Mouse (Mus musculus): ENCODE measurements around the gene Olfr787.

Gene Olfr787

GRCm38 (mm10) chr10:129461562-129461961 is at the start of gene Olfr787:
Gene Olfr787 (plus strand): TSS chr10:129461862.
- in situ Hi-C loops (cut with MboI, MseI), result no loop called here

GRCm38 (mm10) chr10:129427006-129427405 is 34.7 kb upstream of the Olfr787 start, which contains the start of gene Olfr786:
Gene Olfr786 (plus strand): TSS chr10:129427306.
- in situ Hi-C loops (cut with MboI, MseI), result no loop called here

- in situ Hi-C loops (cut with MboI, MseI), result no loop called here
Measured at GRCm38 (mm10) chr10:129470698-129471097, 9.0 kb downstream of the Olfr787 start, which contains the start of gene Olfr788. Gene Olfr788 (plus strand): TSS chr10:129470998.

GRCm38 (mm10) chr10:129473256-129473655 is 11.6 kb downstream of the Olfr787 start:
- in situ Hi-C loops (cut with MboI, MseI), result no loop called here

GRCm38 (mm10) chr10:129473723-129474122 is 12.1 kb downstream of the Olfr787 start:
- in situ Hi-C loops (cut with MboI, MseI), result no loop called here

- in situ Hi-C loops (cut with MboI, MseI), result no loop called here
Measured at GRCm38 (mm10) chr10:129484452-129484851, 22.8 kb downstream of the Olfr787 start, which contains the start of gene Olfr789. Gene Olfr789 (plus strand): TSS chr10:129484752.

- in situ Hi-C loops (cut with MboI, MseI), result no loop called here
Measured at GRCm38 (mm10) chr10:129490101-129490500, 28.4 kb downstream of the Olfr787 start.

GRCm38 (mm10) chr10:129498192-129498591 is 36.5 kb downstream of the Olfr787 start, which contains the start of gene Olfr790:
Gene Olfr790 (plus strand): TSS chr10:129498492.
- in situ Hi-C loops (cut with MboI, MseI), result no loop called here

Measured in T-helper 17 cell (primary cell).